Mouse (Mus musculus): ENCODE measurements around the gene Msl2. TPM values are rescaled to one million over a fixed set of nuclear protein-coding genes. Genes with fewer than 3 reads are reported as not detected.

The Msl2 gene
- total and polyA plus RNA-seq, 3 experiments: 15.5 to 30.8 (median 18.7) TPM

DNA sequence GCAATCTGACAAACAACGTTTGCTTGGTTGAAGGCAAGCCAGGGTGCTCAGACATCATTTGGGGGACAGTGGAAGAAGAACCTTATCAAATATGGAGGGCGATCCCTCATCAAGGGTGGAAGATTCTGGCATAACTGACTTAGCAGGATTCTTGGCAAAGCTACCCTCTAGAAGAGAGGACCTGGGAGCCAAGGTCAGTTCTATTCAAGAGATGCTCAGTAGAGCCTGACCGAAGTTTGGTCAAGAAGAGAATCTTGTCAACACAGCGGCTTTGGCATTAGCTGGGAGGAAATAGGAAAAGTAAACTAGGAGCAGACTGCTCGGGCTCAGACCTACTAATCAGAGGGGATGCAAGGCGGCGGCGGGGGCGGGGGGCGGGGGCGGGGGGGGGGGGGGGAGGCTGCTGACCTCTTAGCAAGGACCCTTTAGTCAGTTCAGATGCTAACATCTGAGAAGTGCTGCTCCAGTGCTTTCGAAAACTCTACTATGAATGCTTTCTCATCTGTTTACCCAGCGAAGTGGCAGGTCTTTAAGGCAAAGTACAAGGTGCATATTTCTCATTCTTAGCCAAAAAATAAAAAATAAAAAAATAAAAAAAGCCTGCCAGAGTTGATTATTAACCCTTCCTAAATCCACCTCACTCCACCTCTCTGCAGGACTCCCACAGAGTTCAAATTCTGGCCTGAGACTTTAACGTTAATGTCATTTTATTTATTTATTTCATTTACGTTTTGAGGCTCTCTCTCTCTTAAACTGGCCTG is 37.9 kb upstream of the Msl2 start:
- peaks cover 0 to 6% of the 10 kb centered on the region in 2 experiments for H3K36me3 ChIP-seq (replicated peaks in 1 of 2; ENCODE audit: control insufficient read depth in 1 of 2, insufficient read depth in 1 of 2, low read length in 1 of 2)
- H3K4me2 ChIP-seq (ENCODE audit: insufficient read depth, low read depth, poor library complexity, severe bottlenecking): no peak overlapping the region
- H3K9ac ChIP-seq (ENCODE audit: insufficient read depth, low read depth): no peak overlapping the region
- H3K79me2 ChIP-seq (replicated peaks; ENCODE audit: control insufficient read depth, extremely low read depth, insufficient read depth, poor library complexity, severe bottlenecking): no peaks in the 10 kb centered on the region
- no peaks in the 10 kb centered on the region for H3K9me3 ChIP-seq (replicated peaks; ENCODE audit: low read length)
- dilution Hi-C loops (cut with MboI; ENCODE audit: extremely low pct_ligation_motif_present, extremely low pct_unique_long_range_greater_than_20kb, low sequenced_read_pairs): no loop called here
- no peak overlapping the region for H3K27ac ChIP-seq (ENCODE audit: insufficient read depth, low read depth)
- no peak for TF ChIP-seq MAX (IDR thresholded peaks at IDR 0.05; ENCODE audit: low read length)
- no peak for TF ChIP-seq ELF1 (IDR thresholded peaks at IDR 0.05; ENCODE audit: low read depth, low read length)
- TF ChIP-seq JUN (IDR thresholded peaks at IDR 0.05; ENCODE audit: insufficient read depth, low read depth, low read length): no peak
- TF ChIP-seq IRF4 (IDR thresholded peaks at IDR 0.05; ENCODE audit: low read depth, low read length): no peak
- no peak for TF ChIP-seq SIN3A (IDR thresholded peaks at IDR 0.05; ENCODE audit: low read length)
- no peak for TF ChIP-seq ZMIZ1 (IDR thresholded peaks at IDR 0.05; ENCODE audit: low read depth, low read length)
- TF ChIP-seq RAD21 (IDR thresholded peaks at IDR 0.05; ENCODE audit: low read depth, low read length): no peak
- in situ Hi-C loops (cut with MboI; ENCODE audit: low pct_ligation_motif_present, low pct_unique_long_range_greater_than_20kb, low sequenced_read_pairs): no loop called here
- DNase-seq (ENCODE audit: extremely low read depth): no peak
- H3K27me3 ChIP-seq (replicated peaks): no peaks in the 10 kb centered on the region
- peaks cover 7 to 26% of the 10 kb centered on the region in 2 experiments; a peak in 3 of 4 replicates for H3K4me1 ChIP-seq (ENCODE audit: control insufficient read depth in 1 of 2, insufficient read depth in 2 of 2)
- no peak overlapping the region for H3K4me3 ChIP-seq (replicated peaks in 1 of 3; ENCODE audit: low read depth in 2 of 3, low read length in 2 of 3, poor library complexity in 1 of 3)

- Histone ChIP-seq H3K27ac (ENCODE audit: insufficient read depth, low read depth) (no peak overlapping the region), H3K4me1 (ENCODE audit: control insufficient read depth in 1 of 2, insufficient read depth in 2 of 2) (peaks cover 7 to 26% of the 10 kb centered on the region in 2 experiments; a peak in 3 of 4 replicates), H3K9ac (ENCODE audit: insufficient read depth, low read depth) (peak overlapping the region; percentile 37; the same call in 1 of the 2 replicates), H3K9me3 (replicated peaks; ENCODE audit: low read length) (no peaks in the 10 kb centered on the region), H3K79me2 (replicated peaks; ENCODE audit: control insufficient read depth, extremely low read depth, insufficient read depth, poor library complexity, severe bottlenecking) (no peaks in the 10 kb centered on the region), H3K27me3 (replicated peaks) (no peaks in the 10 kb centered on the region), H3K36me3 (replicated peaks in 1 of 2; ENCODE audit: control insufficient read depth in 1 of 2, insufficient read depth in 1 of 2, low read length in 1 of 2) (no peaks in the 10 kb centered on the region), H3K4me2 (ENCODE audit: insufficient read depth, low read depth, poor library complexity, severe bottlenecking) (peak overlapping the region; percentile 83), H3K4me3 (replicated peaks in 1 of 3; ENCODE audit: low read depth in 2 of 3, low read length in 2 of 3, poor library complexity in 1 of 3) (no peak overlapping the region)
- in situ Hi-C loops (cut with MboI; ENCODE audit: low pct_ligation_motif_present, low pct_unique_long_range_greater_than_20kb, low sequenced_read_pairs) (no loop called here), dilution Hi-C loops (cut with MboI; ENCODE audit: extremely low pct_ligation_motif_present, extremely low pct_unique_long_range_greater_than_20kb, low sequenced_read_pairs) (no loop called here)
- no peak for DNase-seq (ENCODE audit: extremely low read depth)
- no peak for TF ChIP-seq CHD1 (IDR thresholded peaks at IDR 0.05; ENCODE audit: low read depth, low read length)
- TF ChIP-seq GABPA (IDR thresholded peaks at IDR 0.05; ENCODE audit: insufficient replicate concordance, low read depth, low read length): no peak
- TF ChIP-seq MAFK (IDR thresholded peaks at IDR 0.05; ENCODE audit: insufficient replicate concordance, low read length): no peak
- no peak for TF ChIP-seq MAX (IDR thresholded peaks at IDR 0.05; ENCODE audit: low read length)
- TF ChIP-seq ZMIZ1 (IDR thresholded peaks at IDR 0.05; ENCODE audit: low read depth, low read length): no peak
- TF ChIP-seq MAZ (IDR thresholded peaks at IDR 0.05; ENCODE audit: low read depth, low read length): no peak
These were observed 37.0 kb upstream of the Msl2 start for GRCm38 (mm10) chr9:101036876-101037275.

- Histone ChIP-seq H3K9me3 (replicated peaks; ENCODE audit: low read length) (no peaks in the 10 kb centered on the region), H3K79me2 (replicated peaks; ENCODE audit: control insufficient read depth, extremely low read depth, insufficient read depth, poor library complexity, severe bottlenecking) (no peaks in the 10 kb centered on the region), H3K36me3 (replicated peaks in 1 of 2; ENCODE audit: control insufficient read depth in 1 of 2, insufficient read depth in 1 of 2, low read length in 1 of 2) (no peaks in the 10 kb centered on the region), H3K27me3 (replicated peaks) (no peaks in the 10 kb centered on the region), H3K27ac (ENCODE audit: insufficient read depth, low read depth) (no peak overlapping the region), H3K4me3 (replicated peaks in 1 of 3; ENCODE audit: low read depth in 2 of 3, low read length in 2 of 3, poor library complexity in 1 of 3) (no peak overlapping the region), H3K4me1 (ENCODE audit: control insufficient read depth in 1 of 2, insufficient read depth in 2 of 2) (peaks cover 10 to 26% of the 10 kb centered on the region in 2 experiments; a peak in 3 of 4 replicates), H3K4me2 (ENCODE audit: insufficient read depth, low read depth, poor library complexity, severe bottlenecking) (peak overlapping the region; percentile 83), H3K9ac (ENCODE audit: insufficient read depth, low read depth) (peak overlapping the region; percentile 45; the same call in 1 of the 2 replicates)
- TF ChIP-seq HCFC1 (IDR thresholded peaks at IDR 0.05; ENCODE audit: low read depth, low read length) (no peak), PAX5 (IDR thresholded peaks at IDR 0.05; ENCODE audit: low read length) (no peak), TCF12 (IDR thresholded peaks at IDR 0.05; ENCODE audit: low read depth, low read length) (no peak), MEF2A (IDR thresholded peaks at IDR 0.05; ENCODE audit: borderline replicate concordance, low read depth, low read length) (no peak), NELFE (IDR thresholded peaks at IDR 0.05; ENCODE audit: low read depth, low read length) (no peak), MAFK (IDR thresholded peaks at IDR 0.05; ENCODE audit: insufficient replicate concordance, low read length) (no peak), ZMIZ1 (IDR thresholded peaks at IDR 0.05; ENCODE audit: low read depth, low read length) (no peak), BHLHE40 (IDR thresholded peaks at IDR 0.05; ENCODE audit: low read depth, low read length) (no peak), RAD21 (IDR thresholded peaks at IDR 0.05; ENCODE audit: low read depth, low read length) (no peak)
- dilution Hi-C loops (cut with MboI; ENCODE audit: extremely low pct_ligation_motif_present, extremely low pct_unique_long_range_greater_than_20kb, low sequenced_read_pairs) (no loop called here), in situ Hi-C loops (cut with MboI; ENCODE audit: low pct_ligation_motif_present, low pct_unique_long_range_greater_than_20kb, low sequenced_read_pairs) (no loop called here)
- DNase-seq (ENCODE audit: extremely low read depth): no peak
These were observed 36.5 kb upstream of the Msl2 start for GRCm38 (mm10) chr9:101037396-101037795.

Data from CH12.LX (cell line).